Mouse (Mus musculus) retina, embryonic 14.5 days (tissue): Measurements from ENCODE around the gene Hoxd13.

Experiments used
- DNase-seq: peaks from one replicate; pipeline ENCODE4 v3.0.0-alpha.2; 2015; ENCODE audit warnings: low spot score

Gene Hoxd13

GRCm38 (mm10) chr2:74667842-74668357 lies at the start of gene Hoxd13:
TSS of gene Hoxd13 (plus strand) at chr2:74668310.
- no peak for DNase-seq

- no peak for DNase-seq
Measured at GRCm38 (mm10) chr2:74619676-74620246, 48.3 kb upstream of the Hoxd13 start.

- DNase-seq, result no peak
Measured at GRCm38 (mm10) chr2:74620368-74620767, 47.7 kb upstream of the Hoxd13 start.

GRCm38 (mm10) chr2:74635412-74635811 lies 32.7 kb upstream of the Hoxd13 start:
- no peak for DNase-seq

- no peak for DNase-seq
Measured at GRCm38 (mm10) chr2:74642431-74642830, 25.7 kb upstream of the Hoxd13 start.

- no peak for DNase-seq
Measured at GRCm38 (mm10) chr2:74645631-74646030, 22.5 kb upstream of the Hoxd13 start.

GRCm38 (mm10) chr2:74647082-74647864 lies 20.8 kb upstream of the Hoxd13 start:
- no peak for DNase-seq

GRCm38 (mm10) chr2:74652996-74653340 lies 15.1 kb upstream of the Hoxd13 start:
- DNase-seq, result peak; percentile 40

GRCm38 (mm10) chr2:74653781-74654535 lies 14.2 kb upstream of the Hoxd13 start:
- peak; percentile 45 for DNase-seq

GRCm38 (mm10) chr2:74654743-74655419 lies 13.2 kb upstream of the Hoxd13 start:
- DNase-seq, result peak; percentile 15

- DNase-seq, result peak; percentile 60
Measured at GRCm38 (mm10) chr2:74655420-74655781, 12.7 kb upstream of the Hoxd13 start.

GRCm38 (mm10) chr2:74655821-74656631 lies 12.1 kb upstream of the Hoxd13 start:
- peak; percentile 66 for DNase-seq

- no peak for DNase-seq
Measured at GRCm38 (mm10) chr2:74656632-74657021, 11.5 kb upstream of the Hoxd13 start.

- DNase-seq, result peak; percentile 56
Measured at GRCm38 (mm10) chr2:74657251-74658023, 10.7 kb upstream of the Hoxd13 start.

- peak; percentile 42 for DNase-seq
Measured at GRCm38 (mm10) chr2:74658024-74658666, 10.0 kb upstream of the Hoxd13 start.

- peak; percentile 45 for DNase-seq
Measured at GRCm38 (mm10) chr2:74658667-74659371, 9.3 kb upstream of the Hoxd13 start.

GRCm38 (mm10) chr2:74659507-74660005 lies 8.6 kb upstream of the Hoxd13 start, which contains the start of gene Evx2:
TSS of gene Evx2 (minus strand) at chr2:74659557.
- peak; percentile 33 for DNase-seq

GRCm38 (mm10) chr2:74660421-74661375 lies 7.4 kb upstream of the Hoxd13 start:
- DNase-seq, result peak; percentile 31
